Mouse (Mus musculus) frontal cortex, adult (tissue): ENCODE results near the gene Hsd17b12.

Experiments used
- ATAC-seq: cut with Nextera tagmentation; 2 replicates; pipeline ENCODE4 v1.9.2; 2017; ENCODE audit warnings: mild to moderate bottlenecking, moderate library complexity, mixed read lengths; ENCODE audit not compliant: low TSS enrichment

The Hsd17b12 gene

GRCm38 (mm10) chr2:94157592-94158519, at the start of gene Hsd17b12:
Hsd17b12 (minus strand) TSS chr2:94157964.
- peak; percentile 99 for ATAC-seq

- ATAC-seq: peak; percentile 99
Observed at GRCm38 (mm10) chr2:94184906-94185305, 27.1 kb upstream of the Hsd17b12 start.

GRCm38 (mm10) chr2:94184142-94184541, 26.4 kb upstream of the Hsd17b12 start:
- ATAC-seq: no peak

- ATAC-seq: peak; percentile 32; the same call in 1 of the 2 replicates
Observed at GRCm38 (mm10) chr2:94179030-94179407, 21.3 kb upstream of the Hsd17b12 start.

GRCm38 (mm10) chr2:94178321-94179029, 20.7 kb upstream of the Hsd17b12 start:
- peak; percentile 100 for ATAC-seq

- no peak for ATAC-seq
Observed at GRCm38 (mm10) chr2:94177294-94177693, 19.5 kb upstream of the Hsd17b12 start.

- no peak for ATAC-seq
Observed at GRCm38 (mm10) chr2:94176381-94176780, 18.6 kb upstream of the Hsd17b12 start.

- ATAC-seq: no peak
Observed at GRCm38 (mm10) chr2:94173549-94173948, 15.8 kb upstream of the Hsd17b12 start.

GRCm38 (mm10) chr2:94163207-94163606, 5.4 kb upstream of the Hsd17b12 start:
- no peak for ATAC-seq

GRCm38 (mm10) chr2:94162141-94162540, 4.4 kb upstream of the Hsd17b12 start:
- no peak for ATAC-seq

GRCm38 (mm10) chr2:94158520-94158884, 738 bp upstream of the Hsd17b12 start:
- 0 out of 2 replicates have a peak, but pooled peaks have one; percentile 1 for ATAC-seq

- no peak for ATAC-seq
Observed at GRCm38 (mm10) chr2:94157051-94157450, 713 bp downstream of the Hsd17b12 start.

- ATAC-seq: no peak
Observed at GRCm38 (mm10) chr2:94145146-94145542, 12.6 kb downstream of the Hsd17b12 start.

- ATAC-seq: no peak
Observed at GRCm38 (mm10) chr2:94144520-94145145, 13.1 kb downstream of the Hsd17b12 start.

GRCm38 (mm10) chr2:94141293-94141692, 16.5 kb downstream of the Hsd17b12 start:
- no peak for ATAC-seq

GRCm38 (mm10) chr2:94138469-94139390, 19.0 kb downstream of the Hsd17b12 start:
- peak; percentile 98 for ATAC-seq

GRCm38 (mm10) chr2:94136837-94137236, 20.9 kb downstream of the Hsd17b12 start:
- ATAC-seq: no peak

GRCm38 (mm10) chr2:94128496-94128895, 29.3 kb downstream of the Hsd17b12 start:
- no peak for ATAC-seq

- ATAC-seq: peak; percentile 80
Observed at GRCm38 (mm10) chr2:94122182-94123041, 35.4 kb downstream of the Hsd17b12 start.

- ATAC-seq: no peak
Observed at GRCm38 (mm10) chr2:94103758-94104157, 54.0 kb downstream of the Hsd17b12 start.
